Mouse (Mus musculus): ENCODE measurements around the gene Pawr.
"Not testable (repeated sequence)": the region's sequence is repeated elsewhere in the genome, so short reads cannot be mapped to it uniquely, and the experiment has no call there.

Gene Pawr

GRCm38 (mm10) chr10:108313845-108314244 is 18.1 kb upstream of the Pawr start:
- DNase-seq (ENCODE audit: low spot score in 2 of 2), result no peak

GRCm38 (mm10) chr10:108314396-108314795 is 17.5 kb upstream of the Pawr start:
- no peak for DNase-seq (ENCODE audit: low spot score in 2 of 2)

- DNase-seq (ENCODE audit: low spot score in 2 of 2), result no peak
Observed at GRCm38 (mm10) chr10:108315236-108315635, 16.7 kb upstream of the Pawr start.

GRCm38 (mm10) chr10:108328356-108328755 is 3.6 kb upstream of the Pawr start:
- no peak for DNase-seq (ENCODE audit: low spot score in 2 of 2)

GRCm38 (mm10) chr10:108328983-108329382 is 2.9 kb upstream of the Pawr start:
- no peak for DNase-seq (ENCODE audit: low spot score in 2 of 2)

- DNase-seq (ENCODE audit: low spot score in 2 of 2), result no peak
Observed at GRCm38 (mm10) chr10:108329771-108330170, 2.1 kb upstream of the Pawr start.

GRCm38 (mm10) chr10:108330964-108331363 is 957 bp upstream of the Pawr start:
- no peak for DNase-seq (ENCODE audit: low spot score in 2 of 2)

- DNase-seq (ENCODE audit: low spot score in 2 of 2), result no peak
Observed at GRCm38 (mm10) chr10:108332571-108333541, 935 bp downstream of the Pawr start.

GRCm38 (mm10) chr10:108333642-108334041 is 1.7 kb downstream of the Pawr start:
- DNase-seq (ENCODE audit: low spot score in 2 of 2), result no peak

GRCm38 (mm10) chr10:108334096-108334495 is 2.2 kb downstream of the Pawr start:
- DNase-seq (ENCODE audit: low spot score in 2 of 2), result no peak

- DNase-seq (ENCODE audit: low spot score in 2 of 2), result no peak
Observed at GRCm38 (mm10) chr10:108335736-108336292, 3.9 kb downstream of the Pawr start.

GRCm38 (mm10) chr10:108336581-108336980 is 4.7 kb downstream of the Pawr start:
- no peak for DNase-seq (ENCODE audit: low spot score in 2 of 2)

- no peak for DNase-seq (ENCODE audit: low spot score in 2 of 2)
Observed at GRCm38 (mm10) chr10:108338055-108338961, 6.4 kb downstream of the Pawr start.

GRCm38 (mm10) chr10:108339118-108339517 is 7.2 kb downstream of the Pawr start:
- DNase-seq (ENCODE audit: low spot score in 2 of 2), result no peak

- DNase-seq (ENCODE audit: low spot score in 2 of 2), result no peak
Observed at GRCm38 (mm10) chr10:108339872-108340271, 8.0 kb downstream of the Pawr start.

GRCm38 (mm10) chr10:108343734-108344133 is 11.8 kb downstream of the Pawr start:
- no peak for DNase-seq (ENCODE audit: low spot score in 2 of 2)

- no peak for DNase-seq (ENCODE audit: low spot score in 2 of 2)
Observed at GRCm38 (mm10) chr10:108345123-108345522, 13.2 kb downstream of the Pawr start.

GRCm38 (mm10) chr10:108346301-108346700 is 14.4 kb downstream of the Pawr start:
- DNase-seq (ENCODE audit: low spot score in 2 of 2), result not testable (repeated sequence)

- DNase-seq (ENCODE audit: low spot score in 2 of 2), result no peak
Observed at GRCm38 (mm10) chr10:108350125-108351070, 18.5 kb downstream of the Pawr start.

- DNase-seq (ENCODE audit: low spot score in 2 of 2), result no peak
Observed at GRCm38 (mm10) chr10:108352944-108353343, 21.0 kb downstream of the Pawr start.

All from frontal cortex, postnatal 25 days (tissue).